Mouse (Mus musculus): ENCODE measurements around the gene Ackr4. TPM values are rescaled to one million over a fixed set of nuclear protein-coding genes. Genes with fewer than 3 reads are reported as not detected.
A peak's percentile ranks its signal among the peaks of the same experiment; 100 is the strongest.

The Ackr4 gene
- polyA plus RNA-seq, 1 experiment from 2014 or later, result 0.50 TPM

DNA sequence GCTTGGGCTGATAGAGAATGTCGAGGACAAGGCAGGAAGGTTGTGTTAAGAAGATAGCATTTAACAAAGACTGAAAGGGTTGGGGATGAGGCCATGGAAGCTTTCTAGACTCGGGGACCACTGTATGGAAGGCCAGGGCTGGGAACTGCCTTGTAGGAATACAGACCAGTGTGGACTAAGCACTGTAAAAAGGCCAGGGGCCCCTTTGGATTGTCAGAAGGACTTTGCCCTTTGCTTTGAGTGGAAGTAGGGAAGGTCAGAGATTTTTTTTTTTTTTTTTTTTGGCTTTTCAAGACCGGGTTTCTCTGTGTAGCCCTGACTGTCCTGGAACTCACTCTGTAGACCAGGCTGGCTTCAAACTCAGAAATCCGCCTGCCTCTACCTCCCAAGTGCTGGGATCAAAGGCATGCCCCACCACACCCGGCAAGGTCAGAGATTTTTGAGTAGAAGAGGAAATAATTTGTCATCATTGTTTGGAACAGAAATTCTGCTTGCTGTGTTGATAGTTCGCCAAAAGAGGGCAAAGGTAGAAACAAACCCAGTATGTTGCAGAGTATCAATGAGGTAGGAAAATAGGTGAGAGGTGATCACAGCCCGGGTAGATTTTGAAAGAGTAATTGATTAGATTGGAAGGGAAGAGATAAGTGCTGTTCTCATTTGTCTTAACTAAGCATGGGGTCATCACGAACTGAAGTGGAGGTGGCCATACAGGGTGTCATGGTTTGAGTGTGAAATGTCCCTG, 55.7 kb downstream of the Ackr4 start:
- H3K9me3 ChIP-seq, result no peaks in the 10 kb centered on the region
- H3K27me3 ChIP-seq, result no peaks in the 10 kb centered on the region
- H3K4me3 ChIP-seq, result no peak overlapping the region
- H3K9ac ChIP-seq (replicated peaks), result no peak overlapping the region
- ATAC-seq (replicated peaks), result no peak
- H3K4me2 ChIP-seq (replicated peaks), result no peak overlapping the region
- no peaks in the 10 kb centered on the region for H3K36me3 ChIP-seq
- H3K4me1 ChIP-seq, result no peaks in the 10 kb centered on the region
- no peak overlapping the region for H3K27ac ChIP-seq (replicated peaks)
- 81% methylated on average over 8 of the region's 8 CpGs for WGBS

- no peak overlapping the region for H3K27ac ChIP-seq (replicated peaks)
- H3K4me3 ChIP-seq, result no peak overlapping the region
- no peaks in the 10 kb centered on the region for H3K27me3 ChIP-seq
- H3K36me3 ChIP-seq, result no peaks in the 10 kb centered on the region
- H3K4me1 ChIP-seq, result no peaks in the 10 kb centered on the region
- no peak overlapping the region for H3K4me2 ChIP-seq (replicated peaks)
- no peak overlapping the region for H3K9ac ChIP-seq (replicated peaks)
- 85% methylated on average over 4 of the region's 4 CpGs for WGBS
- ATAC-seq (replicated peaks), result no peak
- H3K9me3 ChIP-seq, result no peaks in the 10 kb centered on the region
Observed at GRCm38 (mm10) chr9:104070241-104070640, 56.5 kb downstream of the Ackr4 start.

DNA sequence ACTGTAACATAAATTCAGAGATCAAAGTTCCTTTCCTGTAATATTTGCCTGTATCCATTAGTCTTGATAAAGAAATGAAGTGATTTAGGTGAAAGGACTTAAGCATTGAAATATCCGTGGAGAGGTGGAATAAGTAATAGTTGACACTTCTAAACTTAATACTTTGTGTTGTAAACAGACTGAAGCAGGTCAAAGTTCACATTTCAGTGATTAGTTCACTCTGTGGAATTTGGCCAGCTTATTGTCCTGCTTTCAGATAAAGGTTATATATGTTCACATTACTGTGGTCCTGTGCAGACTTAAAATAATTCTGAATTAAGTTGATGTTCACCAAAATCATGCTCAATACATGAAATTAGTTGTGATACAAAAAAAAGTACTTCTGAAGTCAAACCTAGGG, 62.2 kb downstream of the Ackr4 start:
- Histone ChIP-seq H3K4me3 (no peak overlapping the region), H3K27me3 (no peaks in the 10 kb centered on the region), H3K27ac (replicated peaks) (no peak overlapping the region), H3K36me3 (peaks cover 6% of the 10 kb centered on the region), H3K9me3 (no peaks in the 10 kb centered on the region), H3K4me2 (replicated peaks) (no peak overlapping the region), H3K9ac (replicated peaks) (no peak overlapping the region), H3K4me1 (peaks cover 20% of the 10 kb centered on the region)
- no peak for ATAC-seq (replicated peaks)
- 37% methylated on average over 1 of the region's 1 CpGs for WGBS

- peak within 1 kb of the TSS; percentile 78 for H3K27ac ChIP-seq (replicated peaks)
- H3K36me3 ChIP-seq, result peaks cover 10% of the 10 kb centered on the region
- ATAC-seq (replicated peaks), result peak; percentile 97
- peak within 1 kb of the TSS; percentile 80 for H3K4me2 ChIP-seq (replicated peaks)
- no peaks in the 10 kb centered on the region for H3K27me3 ChIP-seq
- no peaks in the 10 kb centered on the region for H3K9me3 ChIP-seq
- under 1% methylated on average over 30 of the region's 30 CpGs for WGBS
- peak within 1 kb of the TSS; percentile 88 for H3K9ac ChIP-seq (replicated peaks)
- peaks cover 20% of the 10 kb centered on the region for H3K4me1 ChIP-seq
- H3K4me3 ChIP-seq, result peak within 1 kb of the TSS; percentile 93
Observed at GRCm38 (mm10) chr9:104063244-104063961, 63.3 kb downstream of the Ackr4 start, which contains the start of gene Acad11. TSS of gene Acad11 (plus strand) at chr9:104063377.

GRCm38 (mm10) chr9:104062430-104063243, 64.1 kb downstream of the Ackr4 start, which contains the start of gene Uba5:
TSS of gene Uba5 (minus strand) at chr9:104063134.
- peak; percentile 78 for ATAC-seq (replicated peaks)
- peak within 1 kb of the TSS; percentile 78 for H3K27ac ChIP-seq (replicated peaks)
- peak within 1 kb of the TSS; percentile 80 for H3K4me2 ChIP-seq (replicated peaks)
- peaks cover 17% of the 10 kb centered on the region for H3K36me3 ChIP-seq
- no peaks in the 10 kb centered on the region for H3K27me3 ChIP-seq
- peaks cover 20% of the 10 kb centered on the region for H3K4me1 ChIP-seq
- WGBS, result under 1% methylated on average over 59 of the region's 59 CpGs
- peak within 1 kb of the TSS; percentile 88 for H3K9ac ChIP-seq (replicated peaks)
- H3K4me3 ChIP-seq, result peak within 1 kb of the TSS; percentile 93
- H3K9me3 ChIP-seq, result no peaks in the 10 kb centered on the region

DNA sequence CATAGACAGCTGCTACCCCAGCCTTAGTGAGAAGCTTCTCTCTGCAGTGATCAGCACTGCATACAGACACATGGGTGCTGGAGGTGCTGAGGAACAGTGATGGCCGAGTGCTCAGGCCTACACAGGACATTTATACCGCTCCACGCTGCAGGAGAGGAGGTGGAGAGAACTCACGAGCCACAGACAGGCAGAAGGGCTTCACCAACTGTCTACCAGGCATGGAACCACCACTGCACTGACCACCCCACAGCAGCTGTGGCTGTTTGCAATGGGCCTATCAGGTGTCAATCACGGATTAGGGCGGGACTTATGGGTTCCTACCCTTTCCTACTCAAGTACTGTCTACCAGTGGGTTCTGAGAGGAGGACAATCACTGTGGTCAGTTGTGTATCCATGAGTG, 75.7 kb downstream of the Ackr4 start:
- WGBS, result 96% methylated on average over 6 of the region's 6 CpGs
- no peak for ATAC-seq (replicated peaks)
- no peak overlapping the region for H3K4me2 ChIP-seq (replicated peaks)
- H3K27ac ChIP-seq (replicated peaks), result no peak overlapping the region
- no peaks in the 10 kb centered on the region for H3K27me3 ChIP-seq
- no peak overlapping the region for H3K4me3 ChIP-seq
- no peaks in the 10 kb centered on the region for H3K9me3 ChIP-seq
- no peaks in the 10 kb centered on the region for H3K4me1 ChIP-seq
- peaks cover 92% of the 10 kb centered on the region for H3K36me3 ChIP-seq
- no peak overlapping the region for H3K9ac ChIP-seq (replicated peaks)

DNA sequence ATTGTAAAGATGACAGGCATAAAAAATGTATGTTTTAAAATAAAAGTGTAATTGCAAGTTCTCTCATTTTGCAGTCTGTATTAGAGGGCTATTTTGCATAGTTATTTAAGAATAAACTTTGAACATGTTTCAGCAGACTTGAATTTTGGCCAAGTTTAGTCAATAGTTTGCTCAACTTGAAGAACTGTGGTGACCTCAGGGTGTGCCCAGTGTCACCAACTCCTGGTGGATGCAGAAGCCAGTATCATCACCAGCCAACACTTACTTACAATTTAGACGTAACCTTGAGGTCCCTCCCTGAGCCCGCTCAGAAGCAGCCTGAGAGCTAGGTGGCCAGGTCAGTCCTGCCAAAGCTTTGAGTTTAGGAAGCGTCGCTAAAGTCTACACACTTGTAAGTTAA, 83.1 kb downstream of the Ackr4 start:
- Histone ChIP-seq H3K36me3 (peaks cover 36% of the 10 kb centered on the region), H3K27ac (replicated peaks) (no peak overlapping the region), H3K4me1 (no peaks in the 10 kb centered on the region), H3K4me2 (replicated peaks) (no peak overlapping the region), H3K4me3 (no peak overlapping the region), H3K27me3 (no peaks in the 10 kb centered on the region), H3K9ac (replicated peaks) (no peak overlapping the region), H3K9me3 (no peaks in the 10 kb centered on the region)
- 89% methylated on average over 4 of the region's 4 CpGs for WGBS
- no peak for ATAC-seq (replicated peaks)

DNA sequence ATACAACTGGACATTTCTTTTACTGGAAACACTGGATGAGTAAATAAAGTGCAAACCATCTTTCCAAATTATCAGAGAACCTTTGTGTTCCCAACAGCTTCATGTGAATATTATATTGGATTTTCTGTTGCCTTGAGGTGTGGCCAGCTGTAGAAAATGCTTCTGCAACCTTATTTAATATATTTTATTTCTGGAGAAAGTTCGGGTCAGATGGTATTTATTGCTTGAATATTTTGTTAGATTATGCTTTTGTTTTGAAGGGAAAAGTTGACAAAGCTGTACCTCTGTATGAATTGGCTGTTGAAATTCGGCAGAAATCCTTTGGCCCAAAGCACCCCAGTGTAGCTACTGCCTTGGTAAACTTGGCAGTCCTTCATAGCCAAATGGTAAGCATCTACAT, 86.4 kb downstream of the Ackr4 start, which contains the start of gene Gm28305:
Gene Gm28305 (plus strand): TSS at position 301 of the 400 bp plus-strand sequence.
- Histone ChIP-seq H3K27ac (replicated peaks) (no peak within 1 kb of the TSS), H3K36me3 (peaks cover 7% of the 10 kb centered on the region; the same call in 1 of the 2 replicates), H3K9ac (replicated peaks) (no peak within 1 kb of the TSS), H3K27me3 (no peaks in the 10 kb centered on the region), H3K4me1 (no peaks in the 10 kb centered on the region), H3K4me2 (replicated peaks) (no peak within 1 kb of the TSS), H3K9me3 (no peaks in the 10 kb centered on the region), H3K4me3 (no peak within 1 kb of the TSS)
- WGBS, result 70% methylated on average over 2 of the region's 2 CpGs
- ATAC-seq (replicated peaks), result no peak

GRCm38 (mm10) chr9:104039742-104040141, 87.0 kb downstream of the Ackr4 start:
- no peaks in the 10 kb centered on the region for H3K9me3 ChIP-seq
- no peak for ATAC-seq (replicated peaks)
- no peaks in the 10 kb centered on the region for H3K4me1 ChIP-seq
- H3K27me3 ChIP-seq, result no peaks in the 10 kb centered on the region
- no peak overlapping the region for H3K4me2 ChIP-seq (replicated peaks)
- no peak overlapping the region for H3K27ac ChIP-seq (replicated peaks)
- H3K4me3 ChIP-seq, result no peak overlapping the region
- H3K9ac ChIP-seq (replicated peaks), result no peak overlapping the region
- peaks cover 4% of the 10 kb centered on the region; the same call in 1 of the 2 replicates for H3K36me3 ChIP-seq
- 86% methylated on average over 4 of the region's 4 CpGs for WGBS

DNA sequence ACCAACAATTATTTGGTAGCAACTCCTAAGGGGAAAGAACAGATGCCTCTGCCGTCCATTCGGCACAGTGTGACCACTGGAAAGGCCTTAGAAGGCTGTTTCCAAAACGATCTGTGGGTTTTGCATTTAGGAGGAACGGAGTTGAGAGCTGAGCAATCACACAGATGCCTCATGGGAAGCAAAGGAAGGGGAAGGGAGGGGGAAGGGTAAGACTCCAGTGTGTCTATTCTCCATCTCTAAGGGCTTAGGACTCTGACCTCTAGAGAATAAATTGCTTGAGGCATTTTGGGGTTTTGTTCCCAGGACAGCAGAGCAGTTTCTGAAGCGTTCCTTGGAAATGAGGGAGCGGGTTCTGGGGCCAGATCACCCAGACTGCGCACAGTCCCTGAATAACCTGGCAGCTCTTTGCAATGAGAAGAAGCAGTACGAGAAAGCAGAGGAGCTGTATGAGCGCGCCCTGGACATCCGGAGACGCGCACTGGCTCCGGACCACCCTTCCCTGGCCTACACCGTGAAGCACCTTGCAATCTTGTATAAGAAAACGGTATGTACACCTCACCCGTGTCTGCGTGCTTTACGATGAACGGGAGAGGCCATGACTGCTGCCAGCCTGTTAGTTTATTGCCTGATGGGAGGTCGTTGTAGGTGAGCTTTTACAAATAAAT, 87.6 kb downstream of the Ackr4 start:
- no peak overlapping the region for H3K27ac ChIP-seq (replicated peaks)
- no peaks in the 10 kb centered on the region for H3K27me3 ChIP-seq
- H3K9me3 ChIP-seq, result no peaks in the 10 kb centered on the region
- H3K36me3 ChIP-seq, result no peaks in the 10 kb centered on the region
- H3K4me1 ChIP-seq, result no peaks in the 10 kb centered on the region
- no peak overlapping the region for H3K4me2 ChIP-seq (replicated peaks)
- no peak overlapping the region for H3K4me3 ChIP-seq
- WGBS, result 93% methylated on average over 21 of the region's 21 CpGs
- no peak for ATAC-seq (replicated peaks)
- no peak overlapping the region for H3K9ac ChIP-seq (replicated peaks)

GRCm38 (mm10) chr9:104038266-104038665, 88.5 kb downstream of the Ackr4 start:
- no peak overlapping the region for H3K4me2 ChIP-seq (replicated peaks)
- WGBS, result 93% methylated on average over 13 of the region's 13 CpGs
- H3K27me3 ChIP-seq, result no peaks in the 10 kb centered on the region
- no peaks in the 10 kb centered on the region for H3K4me1 ChIP-seq
- H3K9ac ChIP-seq (replicated peaks), result no peak overlapping the region
- no peak for ATAC-seq (replicated peaks)
- no peaks in the 10 kb centered on the region for H3K36me3 ChIP-seq
- no peaks in the 10 kb centered on the region for H3K9me3 ChIP-seq
- H3K27ac ChIP-seq (replicated peaks), result no peak overlapping the region
- H3K4me3 ChIP-seq, result no peak overlapping the region
